Mouse (Mus musculus) thymus, adult 2 months (tissue): Measurements from ENCODE around the gene Evl.

Experiments
- CTCF ChIP-seq: fragments of 200-500 bp; IDR thresholded peaks from 2 replicates; pipeline ENCODE4 v1.5.1; 2012; ENCODE audit warnings: mild to moderate bottlenecking, control low read depth, low read length, moderate library complexity, borderline replicate concordance; ENCODE audit not compliant: control insufficient read depth, poor library complexity, insufficient read depth; ENCODE audit errors: extremely low read depth
- POLR2A ChIP-seq: fragments of 200-500 bp; IDR thresholded peaks from 2 replicates; pipeline ENCODE4 v1.6.1; 2012; ENCODE audit warnings: mild to moderate bottlenecking, low read length, control low read depth, moderate library complexity; ENCODE audit not compliant: control insufficient read depth, poor library complexity, insufficient read depth; ENCODE audit errors: extremely low read depth

GRCm38 (mm10) chr12:108702185-108702584, 147.7 kb downstream of the Evl start, which contains the start of gene Degs2:
- TF ChIP-seq POLR2A: no peak
- no peak for TF ChIP-seq CTCF
